9 mouse cellular contexts compared by ENCODE assay signal in the genomic region with DNA sequence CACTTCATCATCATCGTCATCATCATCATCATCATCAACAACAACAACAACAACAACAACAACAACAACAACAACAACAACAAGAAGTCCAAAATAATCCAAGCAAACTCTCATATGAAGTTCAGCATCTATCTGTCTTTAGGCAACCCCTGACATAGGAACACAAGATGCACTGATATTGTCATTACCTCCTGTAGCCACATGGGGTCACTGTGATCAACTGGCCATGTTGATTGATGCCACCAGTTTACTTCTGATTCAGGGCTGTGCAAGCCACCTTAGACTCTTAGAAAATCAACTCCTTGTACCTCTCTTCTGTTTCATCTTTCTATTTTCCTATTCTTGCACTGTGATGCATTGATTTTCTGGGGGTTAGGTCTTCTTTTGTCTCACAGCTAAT.
DNase-seq lines count a peak whose midpoint lies in the region; ATAC-seq and TF ChIP-seq lines count a peak whose summit lies in the region.
"Had no signal": no experiment of that assay in that cellular context is flagged by ENCODE, and none has a peak within 500 bp of the region (broad histone marks: within the 10 kb centered on the region; RNA-seq: fewer than 3 reads in every experiment).

No protein-coding gene starts in this region.

- TF ChIP-seq POLR2A in brain, embryonic 14.5 days (IDR thresholded peaks at IDR 0.05; ENCODE audit: borderline replicate concordance, extremely low read depth, insufficient read depth, insufficient read length, poor library complexity, severe bottlenecking): no peak

- no peak overlapping the region for H3K4me3 ChIP-seq in forebrain, embryonic 11.5 days (ENCODE audit: low read depth, low read length)
- no peak overlapping the region for H3K4me3 ChIP-seq in limb, embryonic 10.5 days
- H3K4me3 ChIP-seq in neural tube, embryonic 11.5 days (ENCODE audit: low read depth, low read length): no peak overlapping the region
- H3K4me3 ChIP-seq: liver, embryonic 13.5 days had no signal

- peak; percentile 76 for ATAC-seq in forebrain, embryonic 11.5 days (replicated peaks; ENCODE audit: low FRiP score)
- ATAC-seq in neural tube, embryonic 11.5 days (ENCODE audit: insufficient read depth, low FRiP score, low TSS enrichment): peak; percentile 78; the same call in 1 of the 2 replicates

- H3K9ac ChIP-seq in forebrain, embryonic 11.5 days (ENCODE audit: low read length): no peak overlapping the region
- no peak overlapping the region for H3K9ac ChIP-seq in neural tube, embryonic 11.5 days (ENCODE audit: low read length)
- H3K9ac ChIP-seq: liver, embryonic 13.5 days had no signal

- peak; percentile 13 for DNase-seq in ovary, postnatal 36 days (ENCODE audit: low spot score)
- DNase-seq in ovary, postnatal 10 days (ENCODE audit: low spot score): no peak
- peak; percentile 84 for DNase-seq in brain, embryonic 14.5 days (ENCODE audit: low read depth)
- peak; percentile 65 for DNase-seq in forebrain, embryonic 11.5 days (ENCODE audit: low spot score)
- DNase-seq in kidney, adult 8-10 months: peak; percentile 16 to 61
- DNase-seq in limb, embryonic 10.5 days (ENCODE audit: low spot score): peak; percentile 58
- peak; percentile 35 for DNase-seq in neural tube, embryonic 11.5 days (ENCODE audit: low spot score)
- DNase-seq in yolk sac, embryonic 10.5 days (ENCODE audit: low spot score): peak; percentile 20
- DNase-seq: liver, embryonic 13.5 days had no signal

- TF ChIP-seq CTCF in brain, embryonic 14.5 days (IDR thresholded peaks at IDR 0.05; ENCODE audit: borderline replicate concordance, extremely low read depth, insufficient read depth, insufficient read length): peak; percentile 78; the same call in 1 of the 2 replicates

- H3K27ac ChIP-seq in forebrain, embryonic 11.5 days (ENCODE audit: low read depth, low read length): no peak overlapping the region
- H3K27ac ChIP-seq in limb, embryonic 10.5 days: no peak overlapping the region
- H3K27ac ChIP-seq in neural tube, embryonic 11.5 days (ENCODE audit: low read depth, low read length): no peak overlapping the region
- H3K27ac ChIP-seq: liver, embryonic 13.5 days had no signal

- H3K4me1 ChIP-seq in forebrain, embryonic 11.5 days (replicated peaks; ENCODE audit: control insufficient read depth, insufficient read depth, low read length): no peaks in the 10 kb centered on the region
- H3K4me1 ChIP-seq in limb, embryonic 10.5 days: no peaks in the 10 kb centered on the region
- H3K4me1 ChIP-seq in neural tube, embryonic 11.5 days (ENCODE audit: control insufficient read depth, insufficient read depth, low read length): no peaks in the 10 kb centered on the region
- H3K4me1 ChIP-seq: liver, embryonic 13.5 days had no signal

- WGBS in forebrain, embryonic 11.5 days: 14% methylated on average over 1 of the region's 1 CpGs
- 4% methylated on average over 1 of the region's 1 CpGs for WGBS in limb, embryonic 10.5 days
- 7% methylated on average over 1 of the region's 1 CpGs for WGBS in neural tube, embryonic 11.5 days

- no peak overlapping the region for H3K4me2 ChIP-seq in forebrain, embryonic 11.5 days (ENCODE audit: low read depth, low read length, severe bottlenecking)
- no peak overlapping the region for H3K4me2 ChIP-seq in neural tube, embryonic 11.5 days (ENCODE audit: low read depth)
- H3K4me2 ChIP-seq: liver, embryonic 13.5 days had no signal

- H3K36me3 ChIP-seq in forebrain, embryonic 11.5 days (ENCODE audit: control insufficient read depth, insufficient read depth, low read length): no peaks in the 10 kb centered on the region
- no peaks in the 10 kb centered on the region for H3K36me3 ChIP-seq in limb, embryonic 10.5 days
- no peaks in the 10 kb centered on the region for H3K36me3 ChIP-seq in neural tube, embryonic 11.5 days (ENCODE audit: control insufficient read depth, insufficient read depth, low read length)
- H3K36me3 ChIP-seq: liver, embryonic 13.5 days had no signal

- no peaks in the 10 kb centered on the region for H3K9me3 ChIP-seq in forebrain, embryonic 11.5 days (ENCODE audit: control insufficient read depth, low read length)
- no peaks in the 10 kb centered on the region for H3K9me3 ChIP-seq in limb, embryonic 10.5 days (replicated peaks)
- no peaks in the 10 kb centered on the region for H3K9me3 ChIP-seq in neural tube, embryonic 11.5 days (ENCODE audit: control insufficient read depth, low read length)
- H3K9me3 ChIP-seq: liver, embryonic 13.5 days had no signal

- no peaks in the 10 kb centered on the region for H3K27me3 ChIP-seq in forebrain, embryonic 11.5 days (ENCODE audit: control insufficient read depth, insufficient read depth, low read length)
- no peaks in the 10 kb centered on the region for H3K27me3 ChIP-seq in limb, embryonic 10.5 days (ENCODE audit: low read depth, poor library complexity, severe bottlenecking)
- H3K27me3 ChIP-seq in neural tube, embryonic 11.5 days (ENCODE audit: control insufficient read depth, insufficient read depth, low read length): no peaks in the 10 kb centered on the region
- H3K27me3 ChIP-seq: liver, embryonic 13.5 days had no signal
